Mouse (Mus musculus): ENCODE data around the gene Atp2b2.
A peak's percentile ranks its signal among the peaks of the same experiment; 100 is the strongest.

DNA sequence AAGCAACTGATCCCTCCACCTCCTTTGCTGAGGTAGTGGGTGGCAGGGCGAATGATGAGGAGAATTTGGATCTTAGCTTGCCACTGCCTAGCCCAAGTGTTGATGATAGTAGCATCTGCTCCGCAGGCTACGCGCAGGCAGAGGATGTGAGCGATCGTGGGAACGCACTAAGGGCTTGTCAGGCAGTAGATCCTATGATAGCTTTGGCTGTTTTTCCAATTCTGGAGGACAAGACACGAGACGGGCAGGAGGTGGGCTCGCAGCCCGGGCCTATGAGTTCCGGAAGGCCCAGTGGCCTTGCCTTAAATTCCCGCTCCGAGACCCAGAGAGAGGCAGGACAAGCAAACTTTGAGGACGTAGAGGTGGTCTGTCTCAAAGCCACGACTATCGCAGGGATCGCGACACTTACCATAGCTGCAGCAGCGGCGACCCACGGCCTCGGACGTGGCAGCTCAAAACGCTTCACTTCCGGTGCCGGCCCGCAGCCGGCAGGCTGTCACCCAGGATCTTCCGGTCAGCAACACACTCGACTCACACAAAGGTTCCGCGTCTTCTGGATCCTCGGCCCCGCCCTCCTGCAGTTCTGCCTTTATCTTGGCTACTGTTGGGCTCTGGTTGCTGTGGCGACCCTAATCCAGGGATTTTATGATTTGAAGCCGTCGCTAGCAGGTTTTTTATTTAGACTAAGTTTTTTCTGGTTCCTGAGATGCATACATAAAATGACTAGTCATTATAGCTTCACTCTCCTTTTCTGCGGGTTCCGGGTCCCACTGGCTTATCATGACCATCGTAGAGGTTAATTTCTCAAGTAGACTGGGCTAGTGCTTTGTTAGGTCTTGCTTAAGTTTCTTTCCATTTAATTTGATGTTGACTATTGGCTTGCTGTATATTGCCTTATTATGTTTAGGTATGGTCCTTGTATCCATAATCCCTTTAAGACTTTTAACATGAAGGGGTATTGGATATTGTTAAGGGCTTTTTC lies 301.9 kb downstream of the Atp2b2 start, which contains the start of gene Sec13:
- peak in 1 of 2 experiments; percentile 54; a peak in 2 of 4 replicates for TF ChIP-seq EP300 (IDR thresholded peaks at IDR 0.05; ENCODE audit: low read depth in 1 of 2, low read length in 2 of 2)
- TF ChIP-seq BHLHE40 (IDR thresholded peaks at IDR 0.05; ENCODE audit: borderline replicate concordance, low read depth, low read length), result no peak
- TF ChIP-seq CTCF (IDR thresholded peaks at IDR 0.05 in 2 of 3, conservative IDR thresholded peaks at IDR 0.05 in 1 of 3; ENCODE audit: control insufficient read depth in 1 of 3, insufficient read depth in 1 of 3, low read depth in 2 of 3, low read length in 3 of 3, poor library complexity in 1 of 3, severe bottlenecking in 1 of 3), result no peak
- TF ChIP-seq JUND (IDR thresholded peaks at IDR 0.05; ENCODE audit: low read depth, low read length), result no peak

Measured in MEL (cell line).